Mouse (Mus musculus): Measurements from ENCODE around the gene Best3. TPM values are rescaled to one million over a fixed set of nuclear protein-coding genes. Genes with fewer than 3 reads are reported as not detected.

The Best3 gene
- polyA plus RNA-seq, 1 experiment from 2014 or later = 0.12 TPM

GRCm38 (mm10) chr10:116968741-116969140 is 17.4 kb upstream of the Best3 start:
- Histone ChIP-seq H3K4me2 (ENCODE audit: low read length) (no peak overlapping the region), H3K4me3 (replicated peaks; ENCODE audit: low read depth, low read length) (no peak overlapping the region), H3K4me1 (ENCODE audit: control insufficient read depth, insufficient read depth, low read length) (no peaks in the 10 kb centered on the region), H3K9me3 (ENCODE audit: control insufficient read depth, low read length) (no peaks in the 10 kb centered on the region), H3K27ac (replicated peaks; ENCODE audit: low read depth, low read length) (no peak overlapping the region), H3K27me3 (ENCODE audit: control insufficient read depth, insufficient read depth, low read length) (no peaks in the 10 kb centered on the region), H3K9ac (replicated peaks; ENCODE audit: low read length) (no peak overlapping the region), H3K36me3 (ENCODE audit: control insufficient read depth, insufficient read depth, low read length) (no peaks in the 10 kb centered on the region)
- ATAC-seq (ENCODE audit: low FRiP score, low TSS enrichment) (no peak), DNase-seq (no peak)
- WGBS = 92% methylated on average over 4 of the region's 4 CpGs

- Histone ChIP-seq H3K4me1 (ENCODE audit: control insufficient read depth, insufficient read depth, low read length) (no peaks in the 10 kb centered on the region), H3K27ac (replicated peaks; ENCODE audit: low read depth, low read length) (no peak within 1 kb of the TSS), H3K9me3 (ENCODE audit: control insufficient read depth, low read length) (no peaks in the 10 kb centered on the region), H3K27me3 (ENCODE audit: control insufficient read depth, insufficient read depth, low read length) (no peaks in the 10 kb centered on the region), H3K4me2 (ENCODE audit: low read length) (no peak within 1 kb of the TSS), H3K9ac (replicated peaks; ENCODE audit: low read length) (no peak within 1 kb of the TSS), H3K36me3 (ENCODE audit: control insufficient read depth, insufficient read depth, low read length) (no peaks in the 10 kb centered on the region), H3K4me3 (replicated peaks; ENCODE audit: low read depth, low read length) (no peak within 1 kb of the TSS)
- DNase-seq (no peak), ATAC-seq (ENCODE audit: low FRiP score, low TSS enrichment) (no peak)
- 96% methylated on average over 6 of the region's 6 CpGs for WGBS
These were observed 13.6 kb upstream of the Best3 start, which contains the start of gene Gm10271 for GRCm38 (mm10) chr10:116972509-116972908. Gene Gm10271, minus strand, starts transcription at chr10:116972609.

GRCm38 (mm10) chr10:116977455-116977854 is 8.7 kb upstream of the Best3 start:
- WGBS = 85% methylated on average over 4 of the region's 4 CpGs
- H3K9ac ChIP-seq (replicated peaks; ENCODE audit: low read length) = no peak overlapping the region
- no peak overlapping the region for H3K27ac ChIP-seq (replicated peaks; ENCODE audit: low read depth, low read length)
- no peaks in the 10 kb centered on the region for H3K9me3 ChIP-seq (ENCODE audit: control insufficient read depth, low read length)
- DNase-seq = no peak
- no peak overlapping the region for H3K4me3 ChIP-seq (replicated peaks; ENCODE audit: low read depth, low read length)
- ATAC-seq (ENCODE audit: low FRiP score, low TSS enrichment) = no peak
- no peaks in the 10 kb centered on the region for H3K36me3 ChIP-seq (ENCODE audit: control insufficient read depth, insufficient read depth, low read length)
- no peaks in the 10 kb centered on the region for H3K4me1 ChIP-seq (ENCODE audit: control insufficient read depth, insufficient read depth, low read length)
- no peaks in the 10 kb centered on the region for H3K27me3 ChIP-seq (ENCODE audit: control insufficient read depth, insufficient read depth, low read length)
- H3K4me2 ChIP-seq (ENCODE audit: low read length) = no peak overlapping the region

GRCm38 (mm10) chr10:116977858-116978257 is 8.3 kb upstream of the Best3 start:
- Histone ChIP-seq H3K36me3 (ENCODE audit: control insufficient read depth, insufficient read depth, low read length) (no peaks in the 10 kb centered on the region), H3K27me3 (ENCODE audit: control insufficient read depth, insufficient read depth, low read length) (no peaks in the 10 kb centered on the region), H3K4me2 (ENCODE audit: low read length) (no peak overlapping the region), H3K9ac (replicated peaks; ENCODE audit: low read length) (no peak overlapping the region), H3K4me1 (ENCODE audit: control insufficient read depth, insufficient read depth, low read length) (no peaks in the 10 kb centered on the region), H3K27ac (replicated peaks; ENCODE audit: low read depth, low read length) (no peak overlapping the region), H3K4me3 (replicated peaks; ENCODE audit: low read depth, low read length) (no peak overlapping the region), H3K9me3 (ENCODE audit: control insufficient read depth, low read length) (no peaks in the 10 kb centered on the region)
- DNase-seq (no peak), ATAC-seq (ENCODE audit: low FRiP score, low TSS enrichment) (no peak)
- WGBS = 91% methylated on average over 2 of the region's 2 CpGs

GRCm38 (mm10) chr10:116978841-116979240 is 7.3 kb upstream of the Best3 start:
- 92% methylated on average over 9 of the region's 9 CpGs for WGBS
- H3K4me2 ChIP-seq (ENCODE audit: low read length) = no peak overlapping the region
- no peak for ATAC-seq (ENCODE audit: low FRiP score, low TSS enrichment)
- H3K36me3 ChIP-seq (ENCODE audit: control insufficient read depth, insufficient read depth, low read length) = no peaks in the 10 kb centered on the region
- H3K4me3 ChIP-seq (replicated peaks; ENCODE audit: low read depth, low read length) = no peak overlapping the region
- H3K27me3 ChIP-seq (ENCODE audit: control insufficient read depth, insufficient read depth, low read length) = no peaks in the 10 kb centered on the region
- no peaks in the 10 kb centered on the region for H3K4me1 ChIP-seq (ENCODE audit: control insufficient read depth, insufficient read depth, low read length)
- H3K9me3 ChIP-seq (ENCODE audit: control insufficient read depth, low read length) = no peaks in the 10 kb centered on the region
- H3K27ac ChIP-seq (replicated peaks; ENCODE audit: low read depth, low read length) = no peak overlapping the region
- no peak for DNase-seq
- H3K9ac ChIP-seq (replicated peaks; ENCODE audit: low read length) = no peak overlapping the region

GRCm38 (mm10) chr10:116980273-116980672 is 5.8 kb upstream of the Best3 start:
- no peak for DNase-seq
- H3K4me3 ChIP-seq (replicated peaks; ENCODE audit: low read depth, low read length) = no peak overlapping the region
- no peaks in the 10 kb centered on the region for H3K27me3 ChIP-seq (ENCODE audit: control insufficient read depth, insufficient read depth, low read length)
- H3K9ac ChIP-seq (replicated peaks; ENCODE audit: low read length) = no peak overlapping the region
- H3K36me3 ChIP-seq (ENCODE audit: control insufficient read depth, insufficient read depth, low read length) = no peaks in the 10 kb centered on the region
- H3K27ac ChIP-seq (replicated peaks; ENCODE audit: low read depth, low read length) = no peak overlapping the region
- no peak overlapping the region for H3K4me2 ChIP-seq (ENCODE audit: low read length)
- H3K9me3 ChIP-seq (ENCODE audit: control insufficient read depth, low read length) = no peaks in the 10 kb centered on the region
- no peaks in the 10 kb centered on the region for H3K4me1 ChIP-seq (ENCODE audit: control insufficient read depth, insufficient read depth, low read length)
- 83% methylated on average over 4 of the region's 4 CpGs for WGBS
- no peak for ATAC-seq (ENCODE audit: low FRiP score, low TSS enrichment)

- Histone ChIP-seq H3K4me2 (ENCODE audit: low read length) (no peak overlapping the region), H3K4me3 (replicated peaks; ENCODE audit: low read depth, low read length) (no peak overlapping the region), H3K4me1 (ENCODE audit: control insufficient read depth, insufficient read depth, low read length) (no peaks in the 10 kb centered on the region), H3K9me3 (ENCODE audit: control insufficient read depth, low read length) (no peaks in the 10 kb centered on the region), H3K27ac (replicated peaks; ENCODE audit: low read depth, low read length) (no peak overlapping the region), H3K27me3 (ENCODE audit: control insufficient read depth, insufficient read depth, low read length) (no peaks in the 10 kb centered on the region), H3K9ac (replicated peaks; ENCODE audit: low read length) (no peak overlapping the region), H3K36me3 (ENCODE audit: control insufficient read depth, insufficient read depth, low read length) (no peaks in the 10 kb centered on the region)
- ATAC-seq (ENCODE audit: low FRiP score, low TSS enrichment) (no peak), DNase-seq (peak; percentile 37)
- 75% methylated on average over 3 of the region's 3 CpGs for WGBS
These were observed 5.2 kb upstream of the Best3 start for GRCm38 (mm10) chr10:116980888-116981287.

GRCm38 (mm10) chr10:116982526-116982925 is 3.6 kb upstream of the Best3 start:
- DNase-seq (no peak), ATAC-seq (ENCODE audit: low FRiP score, low TSS enrichment) (no peak)
- Histone ChIP-seq H3K27me3 (ENCODE audit: control insufficient read depth, insufficient read depth, low read length) (no peaks in the 10 kb centered on the region), H3K9me3 (ENCODE audit: control insufficient read depth, low read length) (no peaks in the 10 kb centered on the region), H3K4me1 (ENCODE audit: control insufficient read depth, insufficient read depth, low read length) (peaks cover 16% of the 10 kb centered on the region), H3K4me2 (ENCODE audit: low read length) (no peak overlapping the region), H3K36me3 (ENCODE audit: control insufficient read depth, insufficient read depth, low read length) (no peaks in the 10 kb centered on the region), H3K9ac (replicated peaks; ENCODE audit: low read length) (no peak overlapping the region), H3K27ac (replicated peaks; ENCODE audit: low read depth, low read length) (no peak overlapping the region), H3K4me3 (replicated peaks; ENCODE audit: low read depth, low read length) (no peak overlapping the region)
- 78% methylated on average over 4 of the region's 4 CpGs for WGBS

- Histone ChIP-seq H3K36me3 (ENCODE audit: control insufficient read depth, insufficient read depth, low read length) (no peaks in the 10 kb centered on the region), H3K4me1 (ENCODE audit: control insufficient read depth, insufficient read depth, low read length) (peaks cover 17% of the 10 kb centered on the region), H3K9me3 (ENCODE audit: control insufficient read depth, low read length) (no peaks in the 10 kb centered on the region), H3K4me2 (ENCODE audit: low read length) (no peak overlapping the region), H3K27me3 (ENCODE audit: control insufficient read depth, insufficient read depth, low read length) (no peaks in the 10 kb centered on the region), H3K27ac (replicated peaks; ENCODE audit: low read depth, low read length) (no peak overlapping the region), H3K9ac (replicated peaks; ENCODE audit: low read length) (no peak overlapping the region), H3K4me3 (replicated peaks; ENCODE audit: low read depth, low read length) (no peak overlapping the region)
- ATAC-seq (ENCODE audit: low FRiP score, low TSS enrichment) (no peak), DNase-seq (peak; percentile 61)
- WGBS = 53% methylated on average over 12 of the region's 12 CpGs
These were observed 1.3 kb upstream of the Best3 start for GRCm38 (mm10) chr10:116984836-116985235.
